Mouse (Mus musculus) heart, embryonic 10.5 days (tissue): ENCODE data around the gene Tmem236. TPM values are rescaled to one million over a fixed set of nuclear protein-coding genes. Genes with fewer than 3 reads are reported as not detected.
"Not testable (repeated sequence)": the region's sequence is repeated elsewhere in the genome, so short reads cannot be mapped to it uniquely, and the experiment has no call there.

ENCODE experiments used
- DNase-seq: peaks from one replicate; pipeline ENCODE4 v3.0.0-alpha.2; 2017; ENCODE audit warnings: low spot score
- H3K27ac ChIP-seq: fragments of 300-500 bp; sonication (generic); 2 replicates; pipeline ENCODE4 v1.5.1; 2016; ENCODE audit warnings: mild to moderate bottlenecking
- H3K27me3 ChIP-seq: fragments of 300-500 bp; sonication (generic); 2 replicates; pipeline ENCODE4 v1.6.1; 2016; ENCODE audit warnings: mild to moderate bottlenecking; ENCODE audit not compliant: poor library complexity, insufficient read depth, severe bottlenecking
- H3K36me3 ChIP-seq: fragments of 300-500 bp; sonication (generic); 2 replicates; pipeline ENCODE4 v1.6.1; 2016; ENCODE audit warnings: mild to moderate bottlenecking, moderate library complexity
- H3K4me1 ChIP-seq: fragments of 300-500 bp; sonication (generic); 2 replicates; pipeline ENCODE4 v1.6.1; 2016; ENCODE audit warnings: mild to moderate bottlenecking
- H3K4me3 ChIP-seq: fragments of 300-500 bp; sonication (generic); 2 replicates; pipeline ENCODE4 v1.5.1; 2016; ENCODE audit warnings: mild to moderate bottlenecking, moderate library complexity
- H3K9me3 ChIP-seq: fragments of 300-500 bp; sonication (generic); 2 replicates; pipeline ENCODE4 v1.6.1; 2016; ENCODE audit warnings: mild to moderate bottlenecking, moderate library complexity
- WGBS: fragments of 180-500 bp; shearing (Covaris S2); methylation state at CpG from one replicate; pipeline ENCODE4 v1.1.7; 2016; 5-methylcytosine and 5-hydroxymethylcytosine counted together
- polyA plus RNA-seq: library from polyadenylated mRNA; unstranded; fragments of >200 nt; fragmentation: Nextera tagmentation; extraction: Ambion mirVana; gene quantifications from 2 replicates; pipeline ENCODE4 v1.2.1, GENCODE M21; 2016

The Tmem236 gene
- polyA plus RNA-seq, 1 experiment from 2014 or later = not detected

DNA sequence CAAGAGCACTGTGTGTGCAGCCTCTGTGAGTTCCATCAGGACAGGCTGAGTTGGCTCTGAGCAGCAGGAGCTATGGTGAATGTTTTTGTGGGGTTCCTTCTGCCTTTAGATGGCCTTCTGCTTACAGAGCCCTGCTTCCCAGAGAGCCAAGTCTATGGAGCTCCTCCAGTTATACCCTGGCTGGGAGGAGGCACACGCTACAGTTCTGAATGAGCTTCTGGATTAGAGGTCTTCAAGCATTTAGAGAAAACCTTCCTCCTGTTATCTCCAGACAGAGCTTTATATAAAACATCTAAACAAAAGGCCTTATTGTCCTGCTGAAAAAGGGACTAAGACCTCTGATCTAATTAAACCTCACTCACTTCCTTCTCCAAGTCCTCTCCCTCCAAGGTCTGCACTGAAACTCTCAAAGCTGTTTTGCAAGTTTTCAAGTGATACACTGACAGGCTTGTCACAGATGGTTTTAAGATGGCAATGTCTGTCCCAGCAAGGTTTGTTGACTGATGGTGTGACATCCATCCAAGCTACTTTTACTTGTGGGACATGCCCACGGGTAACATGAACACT lies 26.6 kb downstream of the Tmem236 start:
- not testable (repeated sequence) for H3K9me3 ChIP-seq, DNase-seq, H3K27me3 ChIP-seq, H3K36me3 ChIP-seq, H3K4me3 ChIP-seq, H3K27ac ChIP-seq, H3K4me1 ChIP-seq
- 83% methylated on average over 1 of the region's 2 CpGs for WGBS

DNA sequence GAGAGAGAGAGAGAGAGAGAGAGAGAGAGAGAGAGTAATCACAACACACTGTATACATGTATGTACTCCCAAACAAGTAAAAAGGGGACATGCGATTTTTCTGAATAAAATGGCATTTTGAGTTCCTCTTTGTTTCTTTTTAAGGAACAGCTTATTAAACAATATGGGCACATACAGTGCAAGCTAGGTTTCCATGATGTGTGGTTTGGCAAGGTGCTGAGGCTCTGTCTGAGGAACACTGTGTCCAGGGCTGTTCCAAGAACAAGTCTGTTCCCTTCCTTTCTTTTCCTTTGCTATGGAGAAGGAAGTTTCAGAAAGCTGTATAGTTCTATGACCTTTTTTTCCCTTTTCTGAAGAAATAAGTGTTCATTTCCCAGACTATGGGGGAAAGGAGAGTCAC lies 30.0 kb downstream of the Tmem236 start:
- H3K27me3 ChIP-seq = no peaks in the 10 kb centered on the region
- no peak for DNase-seq
- H3K9me3 ChIP-seq = no peaks in the 10 kb centered on the region
- no peak overlapping the region for H3K4me3 ChIP-seq
- no peak overlapping the region for H3K27ac ChIP-seq
- 71% methylated on average over 1 of the region's 1 CpGs for WGBS
- H3K4me1 ChIP-seq = no peaks in the 10 kb centered on the region
- H3K36me3 ChIP-seq = no peaks in the 10 kb centered on the region

DNA sequence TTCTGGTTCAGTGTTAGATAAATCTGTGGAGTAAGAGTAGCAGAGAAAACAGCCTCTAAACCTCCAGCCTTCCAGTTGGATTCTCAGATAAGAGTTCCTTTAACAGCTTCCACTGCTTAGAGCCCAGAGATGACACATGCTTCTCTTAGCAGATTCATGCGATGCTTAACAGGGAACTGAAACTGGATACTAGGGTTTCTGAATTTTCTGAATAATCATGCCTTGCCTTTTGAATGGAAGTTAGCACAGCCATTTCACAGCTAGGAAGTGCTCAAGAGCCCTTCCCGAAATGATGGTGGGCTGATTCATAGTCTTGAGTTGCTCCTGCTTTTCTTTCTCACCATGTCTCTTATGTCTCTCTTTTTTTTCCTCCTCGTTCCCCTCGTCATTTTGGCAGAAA lies 32.5 kb downstream of the Tmem236 start:
- 72% methylated on average over 4 of the region's 4 CpGs for WGBS

DNA sequence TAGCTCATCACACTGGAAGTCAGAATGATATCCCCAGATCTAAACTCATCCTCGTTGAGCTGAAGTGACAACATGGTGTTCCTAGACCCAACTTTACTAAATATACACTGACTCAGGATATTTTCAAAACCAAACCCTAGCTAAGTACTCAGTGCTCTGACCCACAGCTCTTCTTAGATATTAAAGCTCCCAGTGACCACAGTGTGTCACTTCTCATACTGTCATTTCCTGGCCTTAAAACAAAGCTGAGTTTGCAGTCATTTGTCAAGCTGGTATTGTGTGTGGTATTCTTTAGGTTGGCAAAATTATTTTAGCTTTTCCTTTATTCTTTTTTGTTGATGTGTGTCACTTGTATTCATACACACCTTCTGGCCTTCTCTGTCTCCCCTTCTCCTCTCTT lies 36.4 kb downstream of the Tmem236 start:
- Histone ChIP-seq H3K4me1 (no peaks in the 10 kb centered on the region), H3K27ac (no peak overlapping the region), H3K27me3 (no peaks in the 10 kb centered on the region), H3K4me3 (no peak overlapping the region), H3K36me3 (no peaks in the 10 kb centered on the region), H3K9me3 (no peaks in the 10 kb centered on the region)
- 79% methylated on average over 1 of the region's 1 CpGs for WGBS
- no peak for DNase-seq

More for the DNA sequence above, 32.5 kb downstream of the Tmem236 start:
- H3K27me3 ChIP-seq = no peaks in the 10 kb centered on the region
- H3K4me3 ChIP-seq = no peak overlapping the region
- H3K9me3 ChIP-seq = no peaks in the 10 kb centered on the region
- no peak overlapping the region for H3K27ac ChIP-seq
- no peak for DNase-seq
- no peaks in the 10 kb centered on the region for H3K4me1 ChIP-seq
- no peaks in the 10 kb centered on the region for H3K36me3 ChIP-seq

DNA sequence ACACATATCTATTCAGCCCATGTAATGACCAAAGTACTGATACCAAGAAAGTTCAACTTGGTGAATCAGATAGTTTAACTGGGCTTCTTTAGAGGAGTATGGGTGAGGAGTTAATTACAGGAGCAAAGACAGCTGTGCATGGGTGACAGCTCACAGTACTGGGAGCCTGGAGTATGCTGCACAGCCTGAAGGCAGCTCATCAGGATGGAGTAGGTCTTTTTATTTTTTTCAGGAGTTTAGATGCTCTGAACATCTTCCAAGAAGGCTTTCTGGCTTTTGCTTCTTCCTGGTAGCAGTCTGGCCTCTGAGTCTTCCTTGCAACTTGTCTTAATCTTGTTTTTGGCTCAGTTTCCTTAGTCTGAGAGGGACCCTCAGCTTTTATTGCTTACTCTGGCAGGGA lies 37.3 kb downstream of the Tmem236 start:
- H3K27ac ChIP-seq = no peak overlapping the region
- no peaks in the 10 kb centered on the region for H3K4me1 ChIP-seq
- H3K27me3 ChIP-seq = no peaks in the 10 kb centered on the region
- DNase-seq = no peak
- H3K36me3 ChIP-seq = no peaks in the 10 kb centered on the region
- H3K9me3 ChIP-seq = no peaks in the 10 kb centered on the region
- no peak overlapping the region for H3K4me3 ChIP-seq

DNA sequence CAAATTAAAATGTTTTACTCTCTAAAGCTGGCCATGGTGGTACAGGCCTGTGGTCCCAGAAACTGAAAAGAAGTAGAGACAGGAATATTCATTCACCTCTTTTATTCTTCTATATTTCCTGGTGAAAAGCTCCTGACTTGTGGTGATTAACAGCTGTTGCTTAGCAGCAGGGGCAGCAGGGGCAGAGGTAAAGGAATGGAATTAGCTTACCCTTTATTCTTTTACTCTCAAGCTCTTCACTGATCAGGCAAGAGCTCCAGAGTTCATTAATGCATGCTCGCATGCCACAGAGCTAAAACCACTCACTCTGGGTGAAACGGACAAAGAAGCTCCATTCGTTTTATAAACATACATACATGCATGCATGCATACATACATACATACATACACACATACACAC lies 40.4 kb downstream of the Tmem236 start:
- Histone ChIP-seq H3K4me3 (no peak overlapping the region), H3K36me3 (no peaks in the 10 kb centered on the region), H3K4me1 (no peaks in the 10 kb centered on the region), H3K9me3 (no peaks in the 10 kb centered on the region), H3K27ac (no peak overlapping the region), H3K27me3 (no peaks in the 10 kb centered on the region)
- WGBS = 69% methylated on average over 3 of the region's 3 CpGs
- DNase-seq = no peak

DNA sequence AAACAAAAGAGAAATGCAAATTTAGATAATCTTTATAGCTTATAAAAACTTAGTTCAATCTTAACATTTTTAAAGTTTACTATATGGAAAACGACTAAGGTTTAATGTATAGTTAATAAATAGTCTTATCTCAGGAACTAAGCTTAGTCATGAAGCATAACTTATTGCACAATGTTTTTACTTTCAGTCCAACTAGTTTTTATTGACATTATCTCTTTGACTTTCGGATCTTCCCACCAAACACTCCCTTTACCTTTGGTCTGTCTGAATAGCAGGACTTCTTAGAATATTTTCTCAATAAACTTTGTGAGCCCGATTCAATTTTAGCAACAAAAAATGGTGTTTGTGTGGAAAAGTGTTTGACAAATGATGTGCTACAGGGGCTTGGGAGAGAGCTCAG lies 42.3 kb downstream of the Tmem236 start:
- H3K27me3 ChIP-seq = no peaks in the 10 kb centered on the region
- H3K36me3 ChIP-seq = no peaks in the 10 kb centered on the region
- H3K4me3 ChIP-seq = no peak overlapping the region
- no peaks in the 10 kb centered on the region for H3K4me1 ChIP-seq
- no peaks in the 10 kb centered on the region for H3K9me3 ChIP-seq
- no peak for DNase-seq
- WGBS = 78% methylated on average over 3 of the region's 3 CpGs
- H3K27ac ChIP-seq = no peak overlapping the region

DNA sequence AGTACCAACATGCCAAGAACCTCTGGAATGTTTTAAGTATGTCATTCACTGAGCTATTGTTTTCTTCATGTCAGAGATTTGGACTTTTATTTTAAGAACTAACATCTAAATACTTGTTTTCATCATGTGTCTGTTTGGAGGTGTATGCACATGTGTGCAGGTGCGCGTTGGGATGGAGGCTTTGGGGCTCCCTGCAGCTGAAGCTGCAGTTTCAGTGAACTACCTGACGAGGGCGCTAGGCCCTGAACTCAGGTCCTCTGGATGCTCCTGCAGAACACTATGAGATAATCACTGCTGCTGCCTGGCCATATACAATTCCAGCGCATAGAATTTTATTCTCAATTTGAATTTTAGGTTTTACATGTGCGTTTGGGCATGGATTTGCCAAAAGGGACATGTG lies 43.8 kb downstream of the Tmem236 start:
- H3K4me1 ChIP-seq = peaks cover 4% of the 10 kb centered on the region; the same call in 1 of the 2 replicates
- H3K36me3 ChIP-seq = no peaks in the 10 kb centered on the region
- H3K27ac ChIP-seq = no peak overlapping the region
- no peaks in the 10 kb centered on the region for H3K9me3 ChIP-seq
- WGBS = 72% methylated on average over 6 of the region's 6 CpGs
- no peaks in the 10 kb centered on the region for H3K27me3 ChIP-seq
- H3K4me3 ChIP-seq = no peak overlapping the region
- no peak for DNase-seq

DNA sequence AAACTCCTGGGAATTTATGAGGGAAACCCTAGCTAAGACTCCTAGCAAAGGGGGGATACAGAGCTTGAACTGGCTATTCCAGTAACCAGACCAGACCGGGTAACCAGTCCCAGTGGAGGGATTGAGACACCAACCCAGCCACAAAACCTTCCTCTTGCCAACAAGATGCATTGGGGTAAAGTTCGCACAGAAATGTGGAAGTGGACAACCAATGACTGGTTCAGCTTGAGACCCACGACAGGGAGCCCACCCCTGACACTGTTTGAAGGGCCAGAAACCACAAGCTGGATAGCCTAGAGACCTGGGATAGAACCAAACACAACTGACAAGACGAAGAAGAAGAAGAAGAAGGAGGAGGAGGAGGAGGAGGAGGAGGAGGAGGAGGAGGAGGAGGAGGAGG lies 50.1 kb downstream of the Tmem236 start:
- DNase-seq = no peak
- no peaks in the 10 kb centered on the region for H3K27me3 ChIP-seq
- H3K36me3 ChIP-seq = no peaks in the 10 kb centered on the region
- H3K4me1 ChIP-seq = peaks cover 4% of the 10 kb centered on the region; the same call in 1 of the 2 replicates
- 70% methylated on average over 3 of the region's 4 CpGs for WGBS
- H3K4me3 ChIP-seq = no peak overlapping the region
- H3K27ac ChIP-seq = no peak overlapping the region
- no peaks in the 10 kb centered on the region for H3K9me3 ChIP-seq

DNA sequence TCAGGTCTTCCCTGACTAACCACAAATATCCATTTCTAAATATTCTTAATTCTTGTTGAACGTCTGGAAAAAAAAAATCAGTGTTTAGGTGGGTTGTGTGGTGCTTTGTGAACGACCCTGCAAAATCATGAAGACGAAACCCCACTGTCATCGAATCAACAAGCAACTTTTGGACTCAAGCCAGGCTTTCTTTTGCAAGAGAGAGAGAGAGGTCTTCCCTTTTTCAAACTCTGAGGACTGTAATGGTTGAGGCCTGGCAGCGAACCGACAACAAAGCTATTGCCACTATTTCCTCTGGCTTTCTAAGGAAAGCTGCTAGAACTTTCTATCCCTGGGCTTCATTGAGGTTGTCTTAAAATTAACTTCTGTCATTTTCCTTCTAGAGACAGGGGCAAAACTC lies 54.2 kb downstream of the Tmem236 start:
- Histone ChIP-seq H3K4me1 (peaks cover 10% of the 10 kb centered on the region; the same call in 1 of the 2 replicates), H3K27me3 (no peaks in the 10 kb centered on the region), H3K27ac (no peak overlapping the region), H3K9me3 (no peaks in the 10 kb centered on the region), H3K36me3 (no peaks in the 10 kb centered on the region), H3K4me3 (no peak overlapping the region)
- no peak for DNase-seq
- WGBS = 77% methylated on average over 6 of the region's 6 CpGs

DNA sequence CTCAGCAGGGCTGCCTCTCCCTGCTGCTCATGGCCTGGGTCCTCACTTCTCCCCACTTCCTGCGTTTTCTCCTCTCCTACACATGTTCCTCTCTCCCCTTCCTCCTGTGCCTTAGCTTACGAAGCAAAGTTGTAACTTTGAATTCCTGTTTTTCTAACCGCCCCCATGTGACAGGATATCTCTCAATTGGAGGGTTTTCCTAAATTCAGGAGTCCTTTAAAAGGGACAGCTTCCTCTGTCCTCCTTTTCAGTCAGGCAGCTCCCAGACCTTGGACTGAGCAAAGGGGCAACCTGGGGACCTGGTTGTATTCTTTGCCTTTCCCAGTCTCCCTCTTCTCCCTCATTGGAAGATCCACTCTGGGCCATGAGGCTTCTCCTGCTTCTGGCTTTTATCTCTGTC lies 54.8 kb downstream of the Tmem236 start, which contains the start of gene Mrc1:
Mrc1 (plus strand) TSS at position 244 of the 400 bp plus-strand sequence.
- no peaks in the 10 kb centered on the region for H3K36me3 ChIP-seq
- DNase-seq = no peak
- 0 out of 2 replicates have a peak within 1 kb of the TSS, but pooled peaks have one; percentile 52 for H3K27ac ChIP-seq
- peaks cover 11% of the 10 kb centered on the region; the same call in 1 of the 2 replicates for H3K4me1 ChIP-seq
- WGBS = 34% methylated on average over 3 of the region's 3 CpGs
- no peaks in the 10 kb centered on the region for H3K27me3 ChIP-seq
- H3K4me3 ChIP-seq = no peak within 1 kb of the TSS
- H3K9me3 ChIP-seq = no peaks in the 10 kb centered on the region

DNA sequence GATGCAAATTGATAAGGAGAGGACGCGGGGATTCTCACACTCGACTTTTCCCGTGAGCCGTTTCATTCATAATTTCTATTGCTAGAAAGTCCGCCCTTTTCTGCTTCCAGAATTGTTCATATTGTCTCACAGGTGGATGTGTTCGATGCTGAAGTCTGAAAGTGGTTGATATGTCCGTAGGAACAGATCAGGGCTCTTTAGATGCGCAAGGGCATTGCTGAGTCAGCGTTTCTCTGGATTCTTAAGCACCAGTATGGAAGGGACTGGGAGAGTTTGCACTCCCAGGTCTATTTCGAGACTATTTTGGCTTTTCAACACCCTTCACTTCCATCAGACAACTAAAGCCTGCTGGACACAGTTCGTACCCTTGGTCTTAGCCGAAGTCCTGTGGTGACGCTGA lies 55.7 kb downstream of the Tmem236 start:
- Histone ChIP-seq H3K27me3 (no peaks in the 10 kb centered on the region), H3K27ac (no peak overlapping the region), H3K36me3 (no peaks in the 10 kb centered on the region), H3K4me1 (peaks cover 11% of the 10 kb centered on the region; the same call in 1 of the 2 replicates), H3K4me3 (no peak overlapping the region), H3K9me3 (no peaks in the 10 kb centered on the region)
- no peak for DNase-seq
- 72% methylated on average over 14 of the region's 14 CpGs for WGBS

DNA sequence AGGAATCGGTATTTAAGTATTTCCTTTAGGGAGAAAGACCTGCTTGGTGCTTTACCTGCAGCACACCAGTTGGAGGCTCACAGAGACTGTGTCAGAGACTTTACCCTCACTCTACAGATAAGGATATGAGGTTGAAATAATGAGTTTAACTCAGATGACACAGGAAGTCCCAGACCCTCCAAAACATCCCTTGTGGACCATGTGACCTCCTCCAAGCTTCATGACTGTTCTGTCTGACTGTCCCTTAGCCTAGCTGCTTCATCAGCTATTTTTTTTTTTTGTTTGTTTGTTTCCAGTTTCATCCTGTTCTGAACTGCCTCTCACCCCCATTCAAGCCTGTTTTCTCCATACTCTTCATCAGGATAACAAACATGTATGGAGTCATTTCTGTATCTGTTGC lies 58.6 kb downstream of the Tmem236 start:
- no peaks in the 10 kb centered on the region for H3K36me3 ChIP-seq
- H3K27me3 ChIP-seq = no peaks in the 10 kb centered on the region
- 74% methylated on average over 1 of the region's 1 CpGs for WGBS
- no peak overlapping the region for H3K27ac ChIP-seq
- no peak for DNase-seq
- no peaks in the 10 kb centered on the region for H3K9me3 ChIP-seq
- H3K4me1 ChIP-seq = peaks cover 11% of the 10 kb centered on the region; the same call in 1 of the 2 replicates
- H3K4me3 ChIP-seq = no peak overlapping the region

DNA sequence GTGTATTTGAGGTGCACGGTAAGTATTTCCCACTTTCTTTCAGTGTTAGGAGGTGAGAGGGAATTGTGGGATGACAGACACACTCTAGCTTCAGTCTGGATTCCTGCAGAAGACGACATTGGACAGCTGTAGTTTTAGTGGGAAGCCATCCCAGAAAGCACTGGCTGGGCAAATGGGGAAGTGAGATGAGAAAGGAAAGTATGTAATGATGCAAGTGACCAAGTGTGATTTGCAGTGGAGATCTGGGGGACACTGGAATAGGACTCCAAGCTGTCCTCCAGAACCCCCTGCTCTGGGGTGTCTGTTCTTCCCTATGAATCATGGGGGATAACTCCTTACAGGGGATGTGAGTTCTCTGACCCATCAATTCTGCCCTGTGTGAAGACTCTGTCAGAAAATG lies 59.7 kb downstream of the Tmem236 start:
- WGBS = 53% methylated on average over 2 of the region's 2 CpGs
- DNase-seq = no peak
- H3K36me3 ChIP-seq = no peaks in the 10 kb centered on the region

More for the DNA sequence above, 59.7 kb downstream of the Tmem236 start:
- no peak overlapping the region for H3K4me3 ChIP-seq
- no peak overlapping the region for H3K27ac ChIP-seq
- H3K4me1 ChIP-seq = peaks cover 12% of the 10 kb centered on the region
- H3K9me3 ChIP-seq = no peaks in the 10 kb centered on the region
- H3K27me3 ChIP-seq = no peaks in the 10 kb centered on the region
